Mouse (Mus musculus) adrenal gland, postnatal 4 days (tissue): ENCODE results near the gene Sox2. TPM values are rescaled to one million over a fixed set of nuclear protein-coding genes. Genes with fewer than 3 reads are reported as not detected.

Experiments
- DNase-seq, 2 experiments: peaks; one replicate each; pipeline ENCODE4 v3.0.0; 2021 to 2022; ENCODE audit warnings: low spot score in 2 of 2, mixed read lengths in 2 of 2
- total RNA-seq, 2 experiments: library from RNA; stranded (reverse); gene quantifications; 2 replicates each; pipeline ENCODE4 v1.2.3; 2021

Sox2 gene
- total RNA-seq, 2 experiments from 2014 or later, result 0.92 to 1.5 TPM

DNA sequence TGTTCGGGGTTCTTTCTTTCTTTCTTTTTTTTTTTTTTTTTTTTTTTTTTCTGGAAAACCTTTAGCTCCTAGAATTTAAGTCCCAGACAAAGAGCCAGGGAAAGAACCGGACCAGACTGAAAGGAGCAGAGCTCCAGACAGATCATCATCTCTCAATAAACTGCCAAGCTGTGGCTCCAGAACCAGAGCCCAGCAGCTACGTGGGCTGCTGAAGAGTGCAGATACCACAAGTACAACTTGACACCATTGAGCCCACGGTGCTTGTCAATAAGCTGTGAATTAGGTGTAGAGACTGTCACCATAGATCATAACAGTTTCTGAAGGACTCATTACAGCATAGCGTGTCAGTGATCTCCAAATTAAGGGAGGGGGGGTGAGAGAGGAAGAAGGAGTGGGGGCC lies 7.1 kb upstream of the Sox2 start:
- DNase-seq, result no peak

DNA sequence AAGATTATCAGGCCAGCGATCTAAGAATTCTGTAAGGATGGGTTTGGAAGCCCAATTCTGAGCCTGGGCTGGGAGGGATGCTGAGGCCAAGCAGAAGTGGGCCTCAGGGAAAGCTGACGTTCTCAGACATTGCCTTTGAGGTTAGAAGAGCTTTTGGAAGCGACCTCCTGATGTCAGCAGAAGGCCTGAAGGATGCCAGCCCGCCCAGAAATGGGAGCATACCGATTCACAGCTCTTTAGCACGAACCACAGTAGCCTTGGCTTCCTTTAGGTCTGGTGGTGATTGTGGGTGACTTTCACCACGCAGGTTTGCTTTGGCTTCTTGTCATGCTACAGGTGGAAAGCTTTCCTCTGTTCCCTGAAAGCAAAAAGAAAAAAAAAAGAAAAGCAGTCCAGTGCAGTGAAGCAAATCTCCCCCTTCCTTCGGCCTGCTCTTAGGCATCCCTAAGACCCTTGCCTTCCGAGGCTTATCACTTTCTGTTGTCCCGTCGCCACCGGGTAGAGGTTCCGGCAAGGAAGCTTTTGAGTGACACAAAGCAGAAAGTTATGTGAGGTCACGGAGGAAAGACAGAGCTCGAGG lies 6.6 kb upstream of the Sox2 start:
- DNase-seq, result no peak

GRCm38 (mm10) chr3:34646169-34646568 lies 4.0 kb upstream of the Sox2 start:
- DNase-seq, result no peak

DNA sequence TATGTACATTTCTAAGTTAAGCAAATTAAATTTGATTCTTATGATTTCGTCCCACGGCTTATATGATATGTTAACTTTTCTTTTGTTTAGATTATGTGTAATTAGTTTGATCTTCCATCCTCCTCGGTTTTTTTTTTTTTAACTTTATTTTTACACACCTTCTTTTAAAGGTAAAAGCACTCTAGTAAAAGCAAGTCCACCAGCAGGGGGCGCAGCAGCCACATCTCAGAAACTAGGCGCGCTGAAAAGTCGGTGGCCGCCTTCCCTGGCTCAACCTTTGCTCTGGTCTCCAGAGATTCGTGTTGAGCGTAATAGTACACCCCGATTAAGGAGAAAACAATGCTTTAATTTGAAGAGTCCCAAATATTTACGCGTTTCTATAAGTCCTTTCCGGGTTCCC lies 2.5 kb upstream of the Sox2 start:
- peak; percentile 51 to 55 for DNase-seq

DNA sequence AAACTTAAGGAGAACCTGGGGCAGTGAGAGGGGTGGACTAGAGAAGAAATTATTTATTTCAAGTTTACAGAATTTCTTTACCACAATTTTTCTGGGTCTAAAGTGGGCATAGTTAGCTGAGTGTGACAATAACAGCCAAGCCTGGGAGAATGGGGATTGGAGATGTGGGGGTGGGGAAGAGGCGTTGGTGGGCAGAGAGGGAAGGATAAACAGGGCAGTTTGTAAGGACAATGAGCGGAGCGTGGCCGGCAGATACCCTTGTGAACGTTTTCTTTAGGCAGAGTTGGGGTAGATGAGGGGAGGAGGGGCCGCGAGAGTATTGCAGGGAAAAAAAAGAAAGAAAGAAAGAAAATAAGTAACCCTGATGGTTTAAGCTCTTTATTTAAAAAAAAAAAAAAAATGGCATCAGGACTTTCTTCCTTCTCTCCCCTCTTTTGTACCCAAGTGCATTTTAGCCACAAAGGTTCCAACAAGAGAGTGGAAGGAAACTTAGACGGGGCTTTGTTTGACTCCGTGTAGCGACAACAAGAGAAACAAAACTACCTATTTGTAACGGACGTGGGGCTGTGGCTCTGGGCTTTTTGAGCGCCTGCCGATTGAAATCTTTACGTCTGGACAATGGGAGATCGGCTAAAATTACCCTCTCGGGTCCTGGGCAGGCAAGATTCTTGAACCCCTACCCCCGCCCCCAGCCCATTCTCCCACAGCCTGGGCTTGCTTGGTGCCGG lies 1.9 kb upstream of the Sox2 start:
- DNase-seq, result no peak

GRCm38 (mm10) chr3:34648833-34649719 lies 1.1 kb upstream of the Sox2 start:
- DNase-seq, result no peak

DNA sequence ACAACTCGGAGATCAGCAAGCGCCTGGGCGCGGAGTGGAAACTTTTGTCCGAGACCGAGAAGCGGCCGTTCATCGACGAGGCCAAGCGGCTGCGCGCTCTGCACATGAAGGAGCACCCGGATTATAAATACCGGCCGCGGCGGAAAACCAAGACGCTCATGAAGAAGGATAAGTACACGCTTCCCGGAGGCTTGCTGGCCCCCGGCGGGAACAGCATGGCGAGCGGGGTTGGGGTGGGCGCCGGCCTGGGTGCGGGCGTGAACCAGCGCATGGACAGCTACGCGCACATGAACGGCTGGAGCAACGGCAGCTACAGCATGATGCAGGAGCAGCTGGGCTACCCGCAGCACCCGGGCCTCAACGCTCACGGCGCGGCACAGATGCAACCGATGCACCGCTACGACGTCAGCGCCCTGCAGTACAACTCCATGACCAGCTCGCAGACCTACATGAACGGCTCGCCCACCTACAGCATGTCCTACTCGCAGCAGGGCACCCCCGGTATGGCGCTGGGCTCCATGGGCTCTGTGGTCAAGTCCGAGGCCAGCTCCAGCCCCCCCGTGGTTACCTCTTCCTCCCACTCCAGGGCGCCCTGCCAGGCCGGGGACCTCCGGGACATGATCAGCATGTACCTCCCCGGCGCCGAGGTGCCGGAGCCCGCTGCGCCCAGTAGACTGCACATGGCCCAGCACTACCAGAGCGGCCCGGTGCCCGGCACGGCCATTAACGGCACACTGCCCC lies 586 bp downstream of the Sox2 start:
- DNase-seq, result no peak

GRCm38 (mm10) chr3:34651486-34652170 lies 1.4 kb downstream of the Sox2 start:
- DNase-seq, result no peak

- no peak for DNase-seq
Observed at GRCm38 (mm10) chr3:34652616-34653015, 2.4 kb downstream of the Sox2 start.

DNA sequence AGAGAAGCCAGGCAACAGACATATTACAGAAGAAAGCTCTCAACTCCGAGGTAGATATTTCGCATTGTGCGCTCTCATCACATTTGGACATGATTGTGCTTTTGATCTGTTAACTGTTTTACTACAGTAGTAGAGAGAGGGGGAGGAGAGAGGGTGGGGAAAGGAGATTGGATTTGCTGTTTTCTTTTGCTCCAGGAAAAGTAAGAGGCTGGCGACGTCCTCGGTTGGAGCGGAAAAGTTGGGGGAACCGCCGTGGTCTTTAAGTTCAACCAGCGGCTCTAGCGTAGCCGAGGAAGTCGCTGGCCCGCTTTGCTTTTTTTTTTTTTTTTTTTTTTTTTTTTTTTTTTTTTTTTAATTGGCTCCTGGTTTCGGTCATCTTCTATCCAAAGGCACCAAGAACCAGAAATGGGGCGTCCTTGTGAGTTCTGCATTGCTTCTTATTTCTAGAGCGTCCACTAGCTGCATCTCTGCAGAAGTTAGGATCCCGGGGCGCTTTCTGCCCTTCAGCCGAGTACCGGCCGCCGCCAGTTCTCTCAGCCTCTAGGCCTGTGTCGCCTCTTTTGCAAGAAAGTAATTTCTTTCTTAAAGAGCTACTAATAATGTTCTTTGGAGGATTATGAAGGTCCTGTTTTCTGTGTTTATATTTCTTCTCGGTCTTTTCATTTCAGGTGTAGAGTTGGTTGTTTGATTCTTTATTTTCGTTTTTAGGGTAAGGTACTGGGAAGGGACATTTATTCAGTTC lies 3.2 kb downstream of the Sox2 start:
- no peak for DNase-seq

GRCm38 (mm10) chr3:34653977-34654500 lies 3.8 kb downstream of the Sox2 start:
- no peak for DNase-seq

- no peak for DNase-seq
Observed at GRCm38 (mm10) chr3:34654781-34655180, 4.6 kb downstream of the Sox2 start.

DNA sequence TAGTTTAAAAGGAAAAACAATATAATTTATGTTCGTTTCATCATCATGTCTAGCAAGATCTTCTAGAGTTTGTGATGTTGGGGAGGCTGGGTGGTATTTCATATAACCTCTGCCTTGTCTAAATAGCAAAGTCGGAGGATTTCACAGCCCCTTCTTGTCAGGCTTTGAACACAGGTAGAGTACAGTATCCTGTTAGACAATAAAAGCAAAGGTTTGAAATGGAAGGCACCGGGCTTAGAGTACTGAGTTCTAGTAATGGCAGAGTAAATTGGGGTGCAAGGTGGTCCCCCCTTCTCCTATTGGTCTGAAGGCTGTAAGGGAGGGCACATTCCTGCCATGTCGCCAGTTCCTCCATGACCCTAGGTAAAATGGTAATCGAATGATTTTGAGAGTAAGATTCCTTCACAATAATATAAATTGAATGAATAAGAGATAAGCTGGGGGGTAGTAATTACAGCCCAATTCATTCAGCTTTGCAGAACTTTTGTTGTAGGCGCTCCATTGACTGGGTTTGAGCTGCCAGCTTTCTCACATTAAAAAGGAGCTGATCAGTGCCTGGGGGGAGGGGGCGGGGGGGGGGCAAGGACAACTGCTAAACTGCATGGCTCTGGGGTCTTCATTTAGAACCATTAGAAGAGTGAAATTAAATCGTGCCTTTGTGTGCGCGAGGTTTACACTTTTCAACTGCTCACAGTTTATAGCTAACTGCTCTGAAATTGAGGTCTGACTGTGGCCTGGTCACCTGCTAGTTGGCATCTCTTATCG lies 5.3 kb downstream of the Sox2 start:
- DNase-seq, result no peak

- DNase-seq, result no peak
Observed at GRCm38 (mm10) chr3:34656153-34656552, 5.9 kb downstream of the Sox2 start.

DNA sequence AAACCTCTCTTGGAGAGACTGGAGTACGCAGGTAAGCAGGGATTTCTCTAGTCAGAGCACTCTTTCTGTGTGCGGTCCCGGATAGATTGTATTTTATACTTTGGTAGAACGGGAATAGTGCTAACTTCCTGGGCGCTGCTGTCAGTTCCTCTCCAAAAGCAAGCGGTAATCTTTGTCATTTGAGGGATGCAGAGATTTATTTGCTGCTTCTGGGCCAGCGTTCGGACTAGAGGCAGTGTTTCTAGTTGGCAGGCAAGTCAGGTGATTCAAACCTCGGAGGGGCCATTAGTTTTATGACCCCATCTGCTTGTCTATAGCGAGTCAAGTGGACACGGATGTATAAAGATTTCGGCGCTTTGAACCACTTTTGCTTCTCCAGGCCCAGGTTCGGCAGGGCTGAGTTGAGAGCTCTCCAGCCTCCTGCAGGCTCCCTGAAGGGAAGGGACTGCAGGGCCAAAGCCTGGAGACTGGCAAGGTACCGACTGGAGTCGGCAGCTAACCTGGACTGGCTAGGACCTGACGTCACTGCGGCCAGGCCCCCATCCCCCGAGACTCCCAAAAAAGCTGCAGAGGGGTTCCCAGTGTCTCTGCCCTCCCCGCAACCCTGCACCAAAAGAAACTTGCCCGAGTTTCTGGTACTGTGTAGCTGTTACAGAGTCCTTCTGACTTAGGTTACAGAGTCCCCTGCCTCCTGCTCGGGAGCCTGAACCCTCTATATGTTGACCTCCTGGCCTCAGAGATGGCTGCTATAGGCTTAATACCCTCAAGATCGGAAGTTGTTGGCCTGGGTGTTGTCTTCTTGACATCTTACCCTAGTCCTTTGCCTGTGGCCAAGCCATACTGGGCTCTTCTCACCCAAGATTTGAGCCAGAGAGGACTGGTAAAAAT lies 6.9 kb downstream of the Sox2 start:
- DNase-seq, result no peak

DNA sequence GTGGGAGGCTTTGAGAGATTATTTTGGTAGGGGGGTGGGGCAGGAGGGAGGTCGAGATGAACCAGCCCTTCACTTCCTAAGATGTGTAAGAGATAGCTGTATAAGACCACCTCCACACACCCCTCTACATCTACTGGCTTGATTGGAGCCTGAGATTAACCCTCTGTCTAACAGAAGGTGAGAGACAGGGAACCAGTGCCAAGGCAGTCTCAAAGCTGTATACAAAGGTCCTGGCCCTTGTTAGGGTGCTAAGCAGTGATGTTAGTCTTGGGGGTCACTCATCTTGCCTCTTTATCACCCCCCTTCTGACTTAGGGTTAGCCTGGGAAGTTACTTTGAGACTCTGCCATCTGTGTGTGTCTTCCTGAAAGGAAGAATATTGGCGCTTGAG lies 7.5 kb downstream of the Sox2 start:
- DNase-seq, result no peak

DNA sequence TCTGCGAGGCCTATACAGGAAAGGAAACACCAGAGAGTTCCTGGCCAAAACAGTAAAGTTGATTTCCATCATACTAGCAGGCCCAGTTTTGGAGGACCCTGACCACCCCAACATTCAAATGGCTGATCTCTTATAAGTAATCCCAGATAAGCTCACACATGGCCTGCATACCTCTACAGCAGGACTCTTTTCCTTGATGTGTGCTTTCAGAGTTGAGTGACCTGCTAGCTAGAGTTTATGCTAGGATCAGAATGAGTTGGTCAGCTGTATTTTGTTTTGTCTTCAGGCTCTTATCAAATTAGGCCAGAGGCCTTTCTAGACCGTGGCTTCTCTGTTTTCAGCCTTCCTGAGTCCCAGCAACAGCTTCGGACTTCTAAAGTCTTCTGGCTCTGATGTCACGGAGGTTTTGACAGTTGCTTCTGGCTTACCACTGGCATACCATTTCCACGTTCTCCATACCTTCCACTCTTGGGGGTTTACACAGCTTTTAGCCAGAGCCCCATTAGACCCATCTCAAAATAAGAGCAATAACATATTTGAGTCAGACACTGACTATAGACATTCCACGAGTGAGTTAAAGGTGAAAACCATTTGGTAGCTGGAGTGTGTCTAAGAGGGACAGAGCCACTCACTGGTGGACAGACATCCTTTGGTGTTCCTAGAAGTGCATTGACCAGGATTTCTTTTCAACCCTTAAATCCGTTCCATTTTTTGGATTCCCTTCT lies 8.2 kb downstream of the Sox2 start:
- no peak for DNase-seq
